Mouse (Mus musculus) erythroblast, embryonic 14.5 days (primary cell): ENCODE results near the gene Rabgap1l.

Source experiments
- GATA1 ChIP-seq: IDR thresholded peaks from 2 replicates; pipeline ENCODE4 v1.6.1; 2012; ENCODE audit warnings: low read length, inconsistent platforms, mixed read lengths
- TAL1 ChIP-seq: IDR thresholded peaks from 3 replicates; pipeline ENCODE4 v1.6.1; 2012; ENCODE audit warnings: low read length, inconsistent platforms, mixed read lengths

GRCm38 (mm10) chr1:160408302-160408897 lies 384.6 kb downstream of the Rabgap1l start:
- TF ChIP-seq TAL1 (no peak), GATA1 (no peak)
